Mouse (Mus musculus): ENCODE measurements around the gene Adh6b. TPM values are rescaled to one million over a fixed set of nuclear protein-coding genes. Genes with fewer than 3 reads are reported as not detected.

Gene Adh6b
- polyA plus RNA-seq (2012; rRNA removed), result 0.16 and 0.45 TPM in 2 replicates

DNA sequence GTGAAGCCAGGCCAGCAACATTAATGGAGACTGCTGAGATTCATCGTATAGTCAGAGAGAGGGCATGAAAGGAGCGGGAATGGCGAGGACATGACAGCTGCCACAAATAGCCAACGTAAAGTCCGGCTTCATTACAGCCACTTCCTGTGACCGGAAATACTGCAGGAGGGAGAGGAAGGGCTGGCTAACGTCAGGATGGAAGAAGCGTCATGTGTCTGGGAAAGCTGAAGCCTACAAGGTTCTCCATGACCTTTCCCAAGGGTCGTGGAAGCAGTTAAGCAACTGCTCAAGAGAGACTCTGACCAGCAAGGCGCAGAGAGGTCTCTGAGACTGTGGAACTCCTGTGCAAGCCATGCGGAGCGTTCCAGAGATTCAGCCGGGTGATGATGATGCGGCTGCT lies at the start of gene Adh6b:
Adh6b (plus strand) TSS at position 305 of the 400 bp plus-strand sequence.

DNA sequence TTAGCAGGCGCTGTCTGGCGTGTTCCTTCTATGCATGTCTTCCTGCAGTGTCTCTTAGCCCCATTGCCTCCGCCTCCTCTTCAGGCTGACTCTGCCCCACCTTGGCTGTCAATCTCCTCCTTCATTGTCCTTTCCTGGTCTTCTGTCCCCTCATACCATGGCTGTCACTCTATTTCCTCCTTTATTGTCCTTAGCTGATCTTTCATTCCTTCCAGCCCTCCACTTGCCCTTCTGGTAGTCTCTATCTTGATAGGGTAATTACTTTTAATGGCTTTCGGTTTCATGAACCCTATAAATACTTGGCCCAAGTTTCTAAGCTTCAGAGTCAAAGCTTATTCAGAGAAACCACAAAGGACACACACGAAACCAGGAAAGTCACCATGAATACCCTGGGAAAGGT lies 28.6 kb upstream of the Adh6b start, which contains the start of gene Adh6a:
Adh6a (plus strand) TSS at position 322 of the 400 bp plus-strand sequence.

Other genes with a start within 250 kb of the Adh6b start
- gene Trmt10a, start 198.3 kb upstream of the Adh6b start, polyA plus RNA-seq (2012; rRNA removed), result 9.1 and 9.3 TPM in 2 replicates
- gene Mttp, start 196.8 kb upstream of the Adh6b start, polyA plus RNA-seq (2012; rRNA removed), result 5.3 and 5.7 TPM in 2 replicates
- not detected in 2 replicates for gene 4930579F01Rik, start 147.9 kb upstream of the Adh6b start, polyA plus RNA-seq (2012; rRNA removed)
- 0.37 and 0.74 TPM in 2 replicates for gene Adh7, start 124.0 kb upstream of the Adh6b start, polyA plus RNA-seq (2012; rRNA removed)
- 1.1 and 1.6 TPM in 2 replicates for gene Adh1, start 80.8 kb upstream of the Adh6b start, polyA plus RNA-seq (2012; rRNA removed)
- not detected in 2 replicates for gene Adh6a, start 28.5 kb upstream of the Adh6b start, polyA plus RNA-seq (2012; rRNA removed)
- gene Adh4, start 73.7 kb downstream of the Adh6b start, polyA plus RNA-seq (2012; rRNA removed), result not detected in 2 replicates
- gene Adh5, start 101.3 kb downstream of the Adh6b start, polyA plus RNA-seq (2012; rRNA removed), result 142 and 167 TPM in 2 replicates
- 54.9 and 58.5 TPM in 2 replicates for gene Metap1, start 147.7 kb downstream of the Adh6b start, polyA plus RNA-seq (2012; rRNA removed)
- gene Eif4e, start 184.4 kb downstream of the Adh6b start, polyA plus RNA-seq (2012; rRNA removed), result 197 and 209 TPM in 2 replicates

Measured in central nervous system, embryonic 14 days (tissue).